8 mouse cellular contexts compared by ENCODE assay signal in the genomic region with DNA sequence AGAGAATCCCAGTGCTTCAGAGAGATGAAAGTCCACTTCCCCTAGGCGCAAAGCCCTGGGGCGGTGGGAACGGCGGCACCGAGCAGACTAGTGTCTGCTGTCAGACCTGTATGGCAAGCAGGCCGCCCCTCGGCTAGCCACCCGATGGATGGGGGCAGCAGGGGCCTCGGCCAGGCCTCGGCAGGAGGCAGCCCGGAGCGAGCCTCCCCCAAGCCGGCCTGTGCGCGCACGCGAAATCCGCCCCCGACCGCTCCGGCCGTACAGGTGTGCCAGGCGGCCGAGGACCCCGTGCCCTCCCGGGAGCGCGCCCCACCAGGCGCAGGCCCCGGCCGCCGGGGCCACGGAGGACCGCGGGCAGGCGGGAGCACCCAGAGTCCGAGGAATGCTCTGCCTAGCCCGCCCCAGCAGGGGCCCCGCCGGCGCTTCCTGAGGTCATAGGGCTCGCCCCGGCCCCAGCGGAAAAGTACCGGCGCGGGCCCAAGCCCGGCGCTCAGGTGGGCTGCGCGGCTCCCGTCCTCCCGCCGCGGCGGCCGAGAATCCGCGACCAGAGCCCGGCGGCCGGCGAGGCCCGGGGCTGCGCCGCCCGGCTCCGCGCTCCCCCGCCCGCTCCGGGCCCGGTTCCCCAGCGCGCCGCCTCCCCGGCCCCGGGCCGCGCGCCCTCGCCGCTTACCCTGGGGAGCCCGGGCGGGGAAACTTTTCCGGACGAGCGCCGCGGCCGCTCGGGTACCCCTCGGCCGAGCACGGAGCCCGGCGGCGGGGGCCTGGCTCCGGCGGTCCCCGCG. TPM values are rescaled to one million over a fixed set of nuclear protein-coding genes. Genes with fewer than 3 reads are reported as not detected.
DNase-seq lines count a peak whose midpoint lies in the region; ATAC-seq and TF ChIP-seq lines count a peak whose summit lies in the region.

No protein-coding gene starts in this region.

- TF ChIP-seq POLR2A in cortical plate, adult 2 months (IDR thresholded peaks at IDR 0.05; ENCODE audit: extremely low read depth, insufficient read depth, low read length), result no peak

- peaks cover 11% of the 10 kb centered on the region for H3K4me1 ChIP-seq in cortical plate, adult 2 months (ENCODE audit: control insufficient read depth, insufficient read depth, low read length)
- peaks cover 73% of the 10 kb centered on the region for H3K4me1 ChIP-seq in heart, embryonic 10.5 days
- peaks cover 22% of the 10 kb centered on the region; the same call in 1 of the 2 replicates for H3K4me1 ChIP-seq in lung, postnatal 0 days (ENCODE audit: insufficient read depth, low read depth, low read length)

- ATAC-seq in lung, postnatal 0 days, result peak; percentile 48

- H3K27ac ChIP-seq in cortical plate, adult 2 months (ENCODE audit: insufficient read depth, low read length), result peak overlapping the region; percentile 95
- H3K27ac ChIP-seq in heart, embryonic 10.5 days, result peak overlapping the region; percentile 97
- H3K27ac ChIP-seq in lung, postnatal 0 days (ENCODE audit: low read length), result peak overlapping the region; percentile 98

- H3K9ac ChIP-seq in lung, postnatal 0 days (replicated peaks; ENCODE audit: low read depth), result peak overlapping the region; percentile 99

- no peak for TF ChIP-seq CTCF in cortical plate, adult 2 months (IDR thresholded peaks at IDR 0.05; ENCODE audit: extremely low read depth, insufficient read depth, low read length)
- no peak for TF ChIP-seq CTCF in lung, postnatal 0 days (IDR thresholded peaks at IDR 0.05)

- peak overlapping the region; percentile 93 for H3K4me2 ChIP-seq in lung, postnatal 0 days (replicated peaks; ENCODE audit: low read depth, low read length)

- no peaks in the 10 kb centered on the region for H3K27me3 ChIP-seq in heart, embryonic 10.5 days (ENCODE audit: insufficient read depth, poor library complexity, severe bottlenecking)
- H3K27me3 ChIP-seq in lung, postnatal 0 days (replicated peaks; ENCODE audit: insufficient read depth, low read length), result no peaks in the 10 kb centered on the region

- peak; percentile 55 for DNase-seq in ovary, postnatal 36 days (ENCODE audit: low spot score)
- no peak for DNase-seq in ovary, postnatal 14 days (ENCODE audit: low spot score)
- no peak for DNase-seq in heart, embryonic 10.5 days (ENCODE audit: low spot score)
- DNase-seq in kidney, adult 9 months, result peak; percentile 83
- DNase-seq in lung, postnatal 0 days (ENCODE audit: low spot score), result peak; percentile 62
- DNase-seq in spleen, adult 12 weeks (ENCODE audit: low spot score), result peak; percentile 42
- no peak for DNase-seq in right cerebral cortex, postnatal 4 days

- WGBS in heart, embryonic 10.5 days, result 1% methylated on average over 102 of the region's 102 CpGs
- 1% methylated on average over 54 of the region's 102 CpGs for WGBS in lung, postnatal 0 days

- peaks cover 21% of the 10 kb centered on the region for H3K36me3 ChIP-seq in heart, embryonic 10.5 days
- peaks cover 3% of the 10 kb centered on the region; the same call in 1 of the 2 replicates for H3K36me3 ChIP-seq in lung, postnatal 0 days (ENCODE audit: insufficient read depth, low read length)

- no peak for TF ChIP-seq EP300 in lung, postnatal 0 days (IDR thresholded peaks at IDR 0.05)

- H3K4me3 ChIP-seq in cortical plate, adult 2 months (ENCODE audit: insufficient read depth, low read length), result peak overlapping the region; percentile 56
- H3K4me3 ChIP-seq in heart, embryonic 10.5 days, result peak overlapping the region; percentile 86
- peak overlapping the region; percentile 92 for H3K4me3 ChIP-seq in lung, postnatal 0 days (ENCODE audit: low read depth, low read length)

- no peaks in the 10 kb centered on the region for H3K9me3 ChIP-seq in heart, embryonic 10.5 days
- H3K9me3 ChIP-seq in lung, postnatal 0 days (ENCODE audit: low read length), result no peaks in the 10 kb centered on the region

RNA-seq across cellular contexts. Expression of a gene that starts 3.2 kb away (rescaled TPM):
- 19.9 and 22.1 TPM in 2 replicates for polyA plus RNA-seq in cortical plate, adult 2 months (2012; rRNA removed)
- 18.1 and 20.7 TPM in 2 replicates for polyA plus RNA-seq in heart, embryonic 10.5 days (2016; fragmentation: Nextera tagmentation; extraction: Ambion mirVana)
- 24.4 and 27.3 TPM in 2 replicates for polyA plus RNA-seq in lung, postnatal 0 days (2015; fragmentation: Nextera tagmentation; extraction: Ambion mirVana)

RNA-seq across cellular contexts. Expression of a gene that starts 14.3 kb away (rescaled TPM):
- 5.9 and 7.6 TPM in 2 replicates for polyA plus RNA-seq in cortical plate, adult 2 months (2012; rRNA removed)
- polyA plus RNA-seq in heart, embryonic 10.5 days (2016; fragmentation: Nextera tagmentation; extraction: Ambion mirVana), result 9.7 and 11.7 TPM in 2 replicates
- polyA plus RNA-seq in lung, postnatal 0 days (2015; fragmentation: Nextera tagmentation; extraction: Ambion mirVana), result 23.5 and 26.4 TPM in 2 replicates

RNA-seq across cellular contexts. Expression of a gene that starts 30.9 kb away (rescaled TPM):
- 112 and 115 TPM in 2 replicates for polyA plus RNA-seq in cortical plate, adult 2 months (2012; rRNA removed)
- 20.0 and 20.9 TPM in 2 replicates for polyA plus RNA-seq in heart, embryonic 10.5 days (2016; fragmentation: Nextera tagmentation; extraction: Ambion mirVana)
- 8.5 and 9.6 TPM in 2 replicates for polyA plus RNA-seq in lung, postnatal 0 days (2015; fragmentation: Nextera tagmentation; extraction: Ambion mirVana)

RNA-seq across cellular contexts. Expression of a gene that starts 59.1 kb away (rescaled TPM):
- 54.6 and 61.3 TPM in 2 replicates for polyA plus RNA-seq in cortical plate, adult 2 months (2012; rRNA removed)
- 18.3 and 18.4 TPM in 2 replicates for polyA plus RNA-seq in heart, embryonic 10.5 days (2016; fragmentation: Nextera tagmentation; extraction: Ambion mirVana)
- 8.5 and 9.2 TPM in 2 replicates for polyA plus RNA-seq in lung, postnatal 0 days (2015; fragmentation: Nextera tagmentation; extraction: Ambion mirVana)

Comparison
In these comparisons a context has a peak if more than half of its experiments do, and no peak if none do; other contexts are left out.
1. DNase-seq: peak in ovary, postnatal 36 days (single experiment), kidney, adult 9 months (single experiment), lung, postnatal 0 days (single experiment) and spleen, adult 12 weeks (single experiment); none in ovary, postnatal 14 days (single experiment), heart, embryonic 10.5 days (single experiment) and right cerebral cortex, postnatal 4 days (single experiment).
2. Peak in every context shown above with its lines, with median percentiles within 50 percentile points of each other: H3K27ac ChIP-seq and H3K4me3 ChIP-seq.